Mouse (Mus musculus) stomach, postnatal 0 days (tissue): ENCODE measurements around the gene Susd1. TPM values are rescaled to one million over a fixed set of nuclear protein-coding genes. Genes with fewer than 3 reads are reported as not detected.

Experiments
- ATAC-seq: fragments of 200-750 bp; cut with Nextera tagmentation; 2 replicates; pipeline ENCODE4 v1.8.0; 2017; ENCODE audit not compliant: low FRiP score, low TSS enrichment
- DNase-seq: peaks from one replicate; pipeline ENCODE4 v3.0.0-alpha.2; 2016; ENCODE audit warnings: low spot score
- H3K27ac ChIP-seq: fragments of 300-500 bp; sonication (generic); replicated peaks from 2 replicates; pipeline ENCODE4 v1.5.1; 2014; ENCODE audit warnings: mild to moderate bottlenecking, control low read depth
- H3K27me3 ChIP-seq: fragments of 300-500 bp; sonication (generic); 2 replicates; pipeline ENCODE4 v1.6.1; 2014; ENCODE audit warnings: low read length; ENCODE audit not compliant: control insufficient read depth, insufficient read depth
- H3K36me3 ChIP-seq: fragments of 300-500 bp; sonication (generic); 2 replicates; pipeline ENCODE4 v1.6.1; 2014; ENCODE audit warnings: low read length, mixed read lengths; ENCODE audit not compliant: control insufficient read depth, insufficient read depth
- H3K4me1 ChIP-seq: fragments of 300-500 bp; sonication (generic); replicated peaks from 2 replicates; pipeline ENCODE4 v1.6.1; 2014; ENCODE audit warnings: antibody characterized with exemption; ENCODE audit not compliant: control insufficient read depth, insufficient read depth
- H3K4me2 ChIP-seq: fragments of 300-500 bp; sonication (generic); replicated peaks from 2 replicates; pipeline ENCODE4 v1.6.1; 2014; ENCODE audit warnings: low read depth, mild to moderate bottlenecking, control low read depth, moderate library complexity
- H3K4me3 ChIP-seq: fragments of 300-500 bp; sonication (generic); 2 replicates; pipeline ENCODE4 v1.5.1; 2014; ENCODE audit warnings: low read depth, low read length, control low read depth
- H3K9ac ChIP-seq: fragments of 300-500 bp; sonication (generic); 2 replicates; pipeline ENCODE4 v1.6.1; 2014; ENCODE audit warnings: mild to moderate bottlenecking, low read length, control low read depth, mixed read lengths
- H3K9me3 ChIP-seq: fragments of 300-500 bp; sonication (generic); 2 replicates; pipeline ENCODE4 v1.6.1; 2016; ENCODE audit warnings: low read length; ENCODE audit not compliant: control insufficient read depth
- CTCF ChIP-seq: IDR thresholded peaks from 2 replicates; pipeline ENCODE4 v1.5.1; 2016; ENCODE audit warnings: antibody characterized with exemption, low read depth, mild to moderate bottlenecking, moderate library complexity
- EP300 ChIP-seq: optimal IDR thresholded peaks from 2 replicates; pipeline ENCODE3; 2016; ENCODE audit warnings: antibody characterized with exemption
- WGBS: fragments of 180-500 bp; shearing (Covaris S2); extraction: QIAGEN DNeasy Blood & Tissue Kit; methylation state at CpG from one replicate; pipeline ENCODE4 v1.1.7; 2014; 5-methylcytosine and 5-hydroxymethylcytosine counted together
- polyA plus RNA-seq: library from polyadenylated mRNA; unstranded; fragments of >200 nt; fragmentation: Nextera tagmentation; extraction: Ambion mirVana; gene quantifications from 2 replicates; pipeline ENCODE4 v1.2.1, GENCODE M21; 2015

Gene Susd1
- polyA plus RNA-seq, 1 experiment from 2014 or later: 3.2 TPM

GRCm38 (mm10) chr4:59426429-59426828 lies 12.0 kb downstream of the Susd1 start:
- Histone ChIP-seq H3K9me3 (no peaks in the 10 kb centered on the region), H3K4me1 (no peaks in the 10 kb centered on the region), H3K27ac (no peak overlapping the region), H3K36me3 (no peaks in the 10 kb centered on the region), H3K27me3 (no peaks in the 10 kb centered on the region), H3K4me2 (no peak overlapping the region), H3K9ac (no peak overlapping the region), H3K4me3 (no peak overlapping the region)
- no peak for ATAC-seq
- TF ChIP-seq CTCF (no peak), EP300 (no peak)
- 80% methylated on average over 5 of the region's 5 CpGs for WGBS
- DNase-seq: no peak

GRCm38 (mm10) chr4:59422808-59423207 lies 15.6 kb downstream of the Susd1 start:
- ATAC-seq: no peak

GRCm38 (mm10) chr4:59422025-59422783 lies 16.2 kb downstream of the Susd1 start:
- peak; percentile 39 for DNase-seq
- Histone ChIP-seq H3K36me3 (no peaks in the 10 kb centered on the region), H3K4me3 (no peak overlapping the region), H3K4me2 (no peak overlapping the region), H3K4me1 (no peaks in the 10 kb centered on the region), H3K27ac (peak overlapping the region; percentile 83), H3K9me3 (no peaks in the 10 kb centered on the region), H3K9ac (no peak overlapping the region), H3K27me3 (no peaks in the 10 kb centered on the region)
- ATAC-seq: 0 out of 2 replicates have a peak, but pooled peaks have one; percentile 22
- WGBS: 31% methylated on average over 5 of the region's 5 CpGs
- TF ChIP-seq CTCF (no peak), EP300 (no peak)

More at GRCm38 (mm10) chr4:59422808-59423207, 15.6 kb downstream of the Susd1 start:
- Histone ChIP-seq H3K36me3 (no peaks in the 10 kb centered on the region), H3K4me1 (no peaks in the 10 kb centered on the region), H3K9me3 (no peaks in the 10 kb centered on the region), H3K9ac (no peak overlapping the region), H3K27ac (peak overlapping the region; percentile 83), H3K4me3 (no peak overlapping the region), H3K4me2 (no peak overlapping the region), H3K27me3 (no peaks in the 10 kb centered on the region)
- peak; percentile 17 for DNase-seq
- no peak for TF ChIP-seq EP300
- no peak for TF ChIP-seq CTCF

- Histone ChIP-seq H3K4me1 (no peaks in the 10 kb centered on the region), H3K9me3 (no peaks in the 10 kb centered on the region), H3K27ac (0 out of 2 replicates have a peak overlapping the region, but pooled peaks have one; percentile 9), H3K9ac (no peak overlapping the region), H3K36me3 (no peaks in the 10 kb centered on the region), H3K27me3 (no peaks in the 10 kb centered on the region), H3K4me3 (no peak overlapping the region), H3K4me2 (no peak overlapping the region)
- 53% methylated on average over 5 of the region's 5 CpGs for WGBS
- ATAC-seq (no peak), DNase-seq (no peak)
- TF ChIP-seq CTCF (no peak), EP300 (no peak)
Measured at GRCm38 (mm10) chr4:59421369-59421746, 17.1 kb downstream of the Susd1 start.

- 52% methylated on average over 7 of the region's 7 CpGs for WGBS
- peak; percentile 28 for DNase-seq
- no peaks in the 10 kb centered on the region for H3K27me3 ChIP-seq
- peak overlapping the region; percentile 53; the same call in 1 of the 2 replicates for H3K27ac ChIP-seq
- no peak overlapping the region for H3K4me3 ChIP-seq
- no peak overlapping the region for H3K4me2 ChIP-seq
- H3K9ac ChIP-seq: no peak overlapping the region
- no peaks in the 10 kb centered on the region for H3K36me3 ChIP-seq
- no peaks in the 10 kb centered on the region for H3K4me1 ChIP-seq
- no peak for TF ChIP-seq EP300
- TF ChIP-seq CTCF: no peak
- no peaks in the 10 kb centered on the region for H3K9me3 ChIP-seq
- ATAC-seq: no peak
Measured at GRCm38 (mm10) chr4:59420695-59421368, 17.6 kb downstream of the Susd1 start.

- Histone ChIP-seq H3K9me3 (no peaks in the 10 kb centered on the region), H3K9ac (no peak overlapping the region), H3K27ac (no peak overlapping the region), H3K27me3 (no peaks in the 10 kb centered on the region), H3K36me3 (no peaks in the 10 kb centered on the region), H3K4me3 (no peak overlapping the region), H3K4me1 (no peaks in the 10 kb centered on the region), H3K4me2 (no peak overlapping the region)
- TF ChIP-seq EP300: no peak
- TF ChIP-seq CTCF: no peak
- no peak for DNase-seq
- 72% methylated on average over 4 of the region's 4 CpGs for WGBS
- ATAC-seq: no peak
Measured at GRCm38 (mm10) chr4:59419211-59419610, 19.2 kb downstream of the Susd1 start.
